In genomic region chr12:49397443-49398162, GRCm38 (mm10) we compare ENCODE assay signal across 30 mouse cellular contexts. TPM values are rescaled to one million over a fixed set of nuclear protein-coding genes. Genes with fewer than 3 reads are reported as not detected.
A peak's percentile ranks its signal among the peaks of the same experiment; 100 is the strongest.
DNase-seq lines count a peak whose midpoint lies in the region; ATAC-seq and TF ChIP-seq lines count a peak whose summit lies in the region.
"Had no signal": no experiment of that assay in that cellular context is flagged by ENCODE, and none has a peak within 500 bp of the region (broad histone marks: within the 10 kb centered on the region; RNA-seq: fewer than 3 reads in every experiment).

No protein-coding gene starts in this region.

- TF ChIP-seq POLR2A in limb, embryonic 14.5 days (IDR thresholded peaks at IDR 0.05; ENCODE audit: borderline replicate concordance, extremely low read depth, insufficient read depth, insufficient read length), result no peak
- no peak for TF ChIP-seq POLR2A in cortical plate, adult 2 months (IDR thresholded peaks at IDR 0.05; ENCODE audit: extremely low read depth, insufficient read depth, low read length)

- no peak overlapping the region for H3K27ac ChIP-seq in limb, embryonic 14.5 days (replicated peaks; ENCODE audit: low read depth, low read length)
- H3K27ac ChIP-seq in limb, embryonic 10.5 days, result no peak overlapping the region
- H3K27ac ChIP-seq in cortical plate, adult 2 months (ENCODE audit: insufficient read depth, low read length), result peak overlapping the region; percentile 81; the same call in 1 of the 2 replicates
- H3K27ac ChIP-seq in forebrain, embryonic 11.5 days (ENCODE audit: low read depth, low read length), result peak overlapping the region; percentile 84
- peak overlapping the region; percentile 81 for H3K27ac ChIP-seq in forebrain, postnatal 0 days (ENCODE audit: low read depth, low read length)
- no peak overlapping the region for H3K27ac ChIP-seq in hindbrain, embryonic 14.5 days
- H3K27ac ChIP-seq: hindbrain, embryonic 12.5 days; kidney, postnatal 0 days; limb, embryonic 12.5 days; liver, embryonic 12.5 days; midbrain, embryonic 12.5 days had no signal

- no peak overlapping the region for H3K9ac ChIP-seq in limb, embryonic 14.5 days (ENCODE audit: low read depth, low read length, severe bottlenecking)
- peak overlapping the region; percentile 52; the same call in 1 of the 2 replicates for H3K9ac ChIP-seq in forebrain, embryonic 11.5 days (ENCODE audit: low read length)
- peak overlapping the region; percentile 46 for H3K9ac ChIP-seq in forebrain, postnatal 0 days
- H3K9ac ChIP-seq in hindbrain, embryonic 14.5 days, result no peak overlapping the region
- H3K9ac ChIP-seq: heart, embryonic 12.5 days; hindbrain, embryonic 12.5 days; limb, embryonic 12.5 days; liver, embryonic 12.5 days; midbrain, embryonic 12.5 days had no signal

- H3K4me2 ChIP-seq in limb, embryonic 14.5 days (replicated peaks; ENCODE audit: low read depth, low read length, severe bottlenecking), result no peak overlapping the region
- H3K4me2 ChIP-seq in forebrain, embryonic 11.5 days (ENCODE audit: low read depth, low read length, severe bottlenecking), result peak overlapping the region; percentile 37
- peak overlapping the region; percentile 26 for H3K4me2 ChIP-seq in forebrain, postnatal 0 days (ENCODE audit: low read depth)
- H3K4me2 ChIP-seq in hindbrain, embryonic 14.5 days (replicated peaks), result no peak overlapping the region
- H3K4me2 ChIP-seq: heart, embryonic 12.5 days; hindbrain, embryonic 12.5 days; limb, embryonic 12.5 days; liver, embryonic 12.5 days; midbrain, embryonic 12.5 days had no signal

- H3K4me1 ChIP-seq in limb, embryonic 14.5 days (ENCODE audit: control insufficient read depth, insufficient read depth, low read length), result 0 out of 2 replicates have a peak, but pooled peaks cover 2% of the 10 kb centered on the region
- H3K4me1 ChIP-seq in limb, embryonic 10.5 days, result peaks cover 10% of the 10 kb centered on the region
- peaks cover 5% of the 10 kb centered on the region; the same call in 1 of the 2 replicates for H3K4me1 ChIP-seq in cortical plate, adult 2 months (ENCODE audit: control insufficient read depth, insufficient read depth, low read length)
- H3K4me1 ChIP-seq in forebrain, embryonic 11.5 days (replicated peaks; ENCODE audit: control insufficient read depth, insufficient read depth, low read length), result peaks cover 2% of the 10 kb centered on the region; the same call in 1 of the 2 replicates
- peaks cover 9% of the 10 kb centered on the region; the same call in 1 of the 2 replicates for H3K4me1 ChIP-seq in forebrain, postnatal 0 days (ENCODE audit: insufficient read depth)
- no peaks in the 10 kb centered on the region for H3K4me1 ChIP-seq in hindbrain, embryonic 14.5 days (replicated peaks; ENCODE audit: control insufficient read depth, insufficient read depth, low read length)
- H3K4me1 ChIP-seq: liver, embryonic 12.5 days had no signal

- no peaks in the 10 kb centered on the region for H3K9me3 ChIP-seq in limb, embryonic 14.5 days (ENCODE audit: control insufficient read depth, low read length)
- H3K9me3 ChIP-seq in limb, embryonic 10.5 days (replicated peaks), result no peaks in the 10 kb centered on the region
- H3K9me3 ChIP-seq in forebrain, embryonic 11.5 days (ENCODE audit: control insufficient read depth, low read length), result no peaks in the 10 kb centered on the region
- no peaks in the 10 kb centered on the region for H3K9me3 ChIP-seq in forebrain, postnatal 0 days (ENCODE audit: low read length)
- no peaks in the 10 kb centered on the region for H3K9me3 ChIP-seq in hindbrain, embryonic 14.5 days (ENCODE audit: control insufficient read depth, low read length)
- H3K9me3 ChIP-seq: heart, embryonic 12.5 days; hindbrain, embryonic 12.5 days; limb, embryonic 12.5 days; liver, embryonic 12.5 days; midbrain, embryonic 12.5 days had no signal

- DNase-seq in limb, embryonic 14.5 days (ENCODE audit: low spot score), result peak; percentile 2
- no peak for DNase-seq in limb, embryonic 10.5 days (ENCODE audit: low spot score)
- no peak for DNase-seq in forebrain, embryonic 11.5 days (ENCODE audit: low spot score)
- peak; percentile 76 for DNase-seq in forebrain, postnatal 0 days
- DNase-seq in adrenal gland, adult 8-10 months, result no peak
- DNase-seq in hindbrain, embryonic 14.5 days (ENCODE audit: low spot score), result no peak
- DNase-seq: adrenal gland, postnatal 10 days; B cell, adult 2 months; cerebellum, adult 9-10 months; gastrocnemius, postnatal 10 days; heart, adult 18-20 months; heart, postnatal 10 days; kidney, adult 2 months; lung, adult 18-20 months; lung, postnatal 10 days; spleen, adult 18-20 months had no signal

- H3K36me3 ChIP-seq in limb, embryonic 14.5 days (ENCODE audit: control insufficient read depth, insufficient read depth, low read length), result no peaks in the 10 kb centered on the region
- H3K36me3 ChIP-seq in limb, embryonic 10.5 days, result no peaks in the 10 kb centered on the region
- H3K36me3 ChIP-seq in forebrain, embryonic 11.5 days (ENCODE audit: control insufficient read depth, insufficient read depth, low read length), result no peaks in the 10 kb centered on the region
- 0 out of 2 replicates have a peak, but pooled peaks cover 8% of the 10 kb centered on the region for H3K36me3 ChIP-seq in forebrain, postnatal 0 days (ENCODE audit: insufficient read depth)
- H3K36me3 ChIP-seq in hindbrain, embryonic 14.5 days (replicated peaks; ENCODE audit: control insufficient read depth, insufficient read depth), result no peaks in the 10 kb centered on the region
- H3K36me3 ChIP-seq: G1E; heart, embryonic 12.5 days; hindbrain, embryonic 12.5 days; limb, embryonic 12.5 days; liver, embryonic 12.5 days; midbrain, embryonic 12.5 days had no signal

- H3K27me3 ChIP-seq in limb, embryonic 14.5 days (ENCODE audit: control insufficient read depth, insufficient read depth, low read length), result peaks cover 81% of the 10 kb centered on the region
- peaks cover 98% of the 10 kb centered on the region for H3K27me3 ChIP-seq in limb, embryonic 10.5 days (ENCODE audit: low read depth, poor library complexity, severe bottlenecking)
- H3K27me3 ChIP-seq in forebrain, embryonic 11.5 days (ENCODE audit: control insufficient read depth, insufficient read depth, low read length), result peaks cover 7% of the 10 kb centered on the region; the same call in 1 of the 2 replicates
- no peaks in the 10 kb centered on the region for H3K27me3 ChIP-seq in forebrain, postnatal 0 days (ENCODE audit: insufficient read depth, low read length)
- peaks cover 88% of the 10 kb centered on the region for H3K27me3 ChIP-seq in hindbrain, embryonic 14.5 days (ENCODE audit: control insufficient read depth, insufficient read depth, low read length)
- H3K27me3 ChIP-seq: CH12.LX had no signal

- TF ChIP-seq CTCF in cortical plate, adult 2 months (IDR thresholded peaks at IDR 0.05; ENCODE audit: extremely low read depth, insufficient read depth, low read length), result no peak
- no peak for TF ChIP-seq CTCF in forebrain, postnatal 0 days (IDR thresholded peaks at IDR 0.05; ENCODE audit: low read depth)

- no peak for ATAC-seq in limb, embryonic 14.5 days (ENCODE audit: low FRiP score, low read depth)
- no peak for ATAC-seq in forebrain, embryonic 11.5 days (replicated peaks; ENCODE audit: low FRiP score)
- no peak for ATAC-seq in forebrain, postnatal 0 days
- no peak for ATAC-seq in hindbrain, embryonic 14.5 days (ENCODE audit: low FRiP score)
- ATAC-seq: liver, embryonic 12.5 days had no signal

- 24% methylated on average over 4 of the region's 4 CpGs for WGBS in limb, embryonic 14.5 days
- WGBS in limb, embryonic 10.5 days, result 27% methylated on average over 4 of the region's 4 CpGs
- 23% methylated on average over 4 of the region's 4 CpGs for WGBS in forebrain, embryonic 11.5 days
- 11% methylated on average over 4 of the region's 4 CpGs for WGBS in forebrain, postnatal 0 days
- 32% methylated on average over 4 of the region's 4 CpGs for WGBS in hindbrain, embryonic 14.5 days

- H3K4me3 ChIP-seq in limb, embryonic 14.5 days (replicated peaks; ENCODE audit: low read length), result no peak overlapping the region
- no peak overlapping the region for H3K4me3 ChIP-seq in limb, embryonic 10.5 days
- no peak overlapping the region for H3K4me3 ChIP-seq in cortical plate, adult 2 months (ENCODE audit: insufficient read depth, low read length)
- H3K4me3 ChIP-seq in forebrain, embryonic 11.5 days (ENCODE audit: low read depth, low read length), result peak overlapping the region; percentile 3; the same call in 1 of the 2 replicates
- 0 out of 2 replicates have a peak overlapping the region, but pooled peaks have one; percentile 1 for H3K4me3 ChIP-seq in forebrain, postnatal 0 days (ENCODE audit: low read depth, low read length)
- H3K4me3 ChIP-seq in hindbrain, embryonic 14.5 days (replicated peaks; ENCODE audit: low read length), result no peak overlapping the region
- H3K4me3 ChIP-seq: heart, embryonic 12.5 days; hindbrain, embryonic 12.5 days; limb, embryonic 12.5 days; liver, embryonic 12.5 days; midbrain, embryonic 12.5 days had no signal

RNA-seq across cellular contexts. Expression of gene Gm43517, which starts 12.6 kb away (rescaled TPM):
- polyA plus RNA-seq in limb, embryonic 14.5 days (2012; rRNA removed), result 0.04 TPM in 1 of 2 replicates, not detected in the other
- not detected in 2 replicates for polyA plus RNA-seq in limb, embryonic 14.5 days (2014; fragmentation: Nextera tagmentation; extraction: Ambion mirVana)
- polyA plus RNA-seq in limb, embryonic 10.5 days (2016; fragmentation: Nextera tagmentation; extraction: Ambion mirVana), result not detected in 2 replicates
- 2.1 and 2.3 TPM in 2 replicates for polyA plus RNA-seq in cortical plate, adult 2 months (2012; rRNA removed)
- polyA plus RNA-seq in forebrain, embryonic 11.5 days (2014; fragmentation: Nextera tagmentation; extraction: Ambion mirVana), result 1.3 and 1.4 TPM in 2 replicates
- 16.1 and 16.8 TPM in 2 replicates for total RNA-seq in forebrain, postnatal 0 days (2014; rRNA removed)
- 0.53 and 0.85 TPM in 2 replicates for polyA plus RNA-seq in forebrain, postnatal 0 days (2015; fragmentation: Nextera tagmentation; extraction: Ambion mirVana)
- total RNA-seq in adrenal gland, adult 8-10 months (2022), result not detected
- not detected in 2 replicates for polyA plus RNA-seq in hindbrain, embryonic 14.5 days (2014; fragmentation: Nextera tagmentation; extraction: Ambion mirVana)
- total RNA-seq: CH12.LX; common myeloid progenitor, adult 5-6 weeks; gastrocnemius, postnatal 10 days; heart, adult 18-20 months; heart, postnatal 10 days had no signal
- polyA plus RNA-seq: embryonic facial prominence, embryonic 14.5 days; G1E; heart, embryonic 12.5 days; intestine, embryonic 14.5 days; kidney, adult 2 months; kidney, postnatal 0 days; large intestine, adult 2 months; limb, embryonic 12.5 days; liver, embryonic 12.5 days; neural tube, embryonic 11.5 days had no signal

RNA-seq across cellular contexts. Expression of gene Foxg1, which starts 15.1 kb away (rescaled TPM):
- polyA plus RNA-seq in limb, embryonic 14.5 days (2012; rRNA removed), result 0.12 and 1.2 TPM in 2 replicates
- polyA plus RNA-seq in limb, embryonic 14.5 days (2014; fragmentation: Nextera tagmentation; extraction: Ambion mirVana), result not detected in 2 replicates
- 0.19 TPM in 1 of 2 replicates, not detected in the other for polyA plus RNA-seq in limb, embryonic 10.5 days (2016; fragmentation: Nextera tagmentation; extraction: Ambion mirVana)
- 61.2 and 63.1 TPM in 2 replicates for polyA plus RNA-seq in cortical plate, adult 2 months (2012; rRNA removed)
- polyA plus RNA-seq in forebrain, embryonic 11.5 days (2014; fragmentation: Nextera tagmentation; extraction: Ambion mirVana), result 40.4 and 45.5 TPM in 2 replicates
- total RNA-seq in forebrain, postnatal 0 days (2014; rRNA removed), result 76.5 and 79.4 TPM in 2 replicates
- polyA plus RNA-seq in forebrain, postnatal 0 days (2015; fragmentation: Nextera tagmentation; extraction: Ambion mirVana), result 50.8 and 53.4 TPM in 2 replicates
- not detected for total RNA-seq in adrenal gland, adult 8-10 months (2022)
- polyA plus RNA-seq in hindbrain, embryonic 14.5 days (2014; fragmentation: Nextera tagmentation; extraction: Ambion mirVana), result not detected in 2 replicates
- total RNA-seq: CH12.LX; common myeloid progenitor, adult 5-6 weeks; heart, adult 18-20 months had no signal
- polyA plus RNA-seq: G1E; intestine, embryonic 14.5 days; kidney, adult 2 months; kidney, postnatal 0 days; large intestine, adult 2 months; limb, embryonic 12.5 days; liver, embryonic 12.5 days had no signal

Comparison
In these comparisons a context has a peak if more than half of its experiments do, and no peak if none do; other contexts are left out.
1. DNase-seq: peak in limb, embryonic 14.5 days (single experiment) and forebrain, postnatal 0 days (single experiment); none in limb, embryonic 10.5 days (single experiment), forebrain, embryonic 11.5 days (single experiment), adrenal gland, adult 8-10 months (single experiment) and hindbrain, embryonic 14.5 days (single experiment).
2. H3K27ac ChIP-seq: peak in cortical plate, adult 2 months (single experiment), forebrain, embryonic 11.5 days (single experiment) and forebrain, postnatal 0 days (single experiment); none in limb, embryonic 14.5 days (single experiment), limb, embryonic 10.5 days (single experiment) and hindbrain, embryonic 14.5 days (single experiment).
3. H3K4me2 ChIP-seq: peak in forebrain, embryonic 11.5 days (single experiment) and forebrain, postnatal 0 days (single experiment); none in limb, embryonic 14.5 days (single experiment) and hindbrain, embryonic 14.5 days (single experiment).
4. H3K4me3 ChIP-seq: peak in forebrain, embryonic 11.5 days (single experiment) and forebrain, postnatal 0 days (single experiment); none in limb, embryonic 14.5 days (single experiment), limb, embryonic 10.5 days (single experiment), cortical plate, adult 2 months (single experiment) and hindbrain, embryonic 14.5 days (single experiment).
5. H3K9ac ChIP-seq: peak in forebrain, embryonic 11.5 days (single experiment) and forebrain, postnatal 0 days (single experiment); none in limb, embryonic 14.5 days (single experiment) and hindbrain, embryonic 14.5 days (single experiment).
6. RNA of gene Foxg1, which starts 15.1 kb away (polyA plus RNA-seq): 61.2 to 63.1 TPM in cortical plate, adult 2 months, 50.8 to 53.4 TPM in forebrain, postnatal 0 days and 40.4 to 45.5 TPM in forebrain, embryonic 11.5 days; 0.12 to 1.2 TPM in limb, embryonic 14.5 days, 0.19 TPM in limb, embryonic 10.5 days and not detected in hindbrain, embryonic 14.5 days; every median in the first group is over 10 times any median in the second.